ENCODE assay signal across 16 mouse cellular contexts in the genomic region with DNA sequence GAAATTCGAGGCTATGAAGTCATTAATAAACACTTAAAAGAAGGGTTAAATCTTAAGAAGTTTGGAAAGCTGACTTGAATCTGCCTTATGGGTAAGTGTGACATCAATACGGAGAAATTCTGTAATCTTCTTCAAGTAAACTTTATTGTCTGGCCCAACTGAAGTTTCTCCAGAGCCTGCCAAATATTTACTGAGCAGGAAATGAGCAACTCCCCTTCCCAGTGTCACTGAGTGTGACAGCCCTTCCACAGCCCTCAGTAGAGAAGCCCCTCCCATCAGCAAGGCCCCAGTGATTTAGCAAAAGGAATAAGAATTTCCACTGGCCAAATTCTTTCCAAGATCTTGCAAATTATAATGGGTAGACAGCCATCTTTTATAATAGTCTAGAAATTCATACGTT.
DNase-seq lines count a peak whose midpoint lies in the region; ATAC-seq and TF ChIP-seq lines count a peak whose summit lies in the region.
"Had no signal": no experiment of that assay in that cellular context is flagged by ENCODE, and none has a peak within 500 bp of the region (broad histone marks: within the 10 kb centered on the region; RNA-seq: fewer than 3 reads in every experiment).

No protein-coding gene starts in this region.

- H3K4me2 ChIP-seq in heart, embryonic 12.5 days: no peak overlapping the region
- H3K4me2 ChIP-seq in intestine, embryonic 16.5 days (ENCODE audit: low read depth, low read length): no peak overlapping the region
- H3K4me2 ChIP-seq: hindbrain, embryonic 14.5 days; neural tube, embryonic 12.5 days had no signal

- no peaks in the 10 kb centered on the region for H3K27me3 ChIP-seq in heart, embryonic 12.5 days (replicated peaks)
- no peaks in the 10 kb centered on the region for H3K27me3 ChIP-seq in intestine, embryonic 16.5 days (replicated peaks; ENCODE audit: control insufficient read depth, insufficient read depth, low read length)
- H3K27me3 ChIP-seq in cerebellum, adult 2 months (ENCODE audit: control insufficient read depth, insufficient read depth, low read length): no peaks in the 10 kb centered on the region
- H3K27me3 ChIP-seq: CH12.LX; neural tube, embryonic 12.5 days; Patski had no signal

- H3K4me3 ChIP-seq in heart, embryonic 12.5 days: no peak overlapping the region
- no peak overlapping the region for H3K4me3 ChIP-seq in intestine, embryonic 16.5 days (ENCODE audit: low read length)
- H3K4me3 ChIP-seq in cerebellum, adult 2 months (replicated peaks; ENCODE audit: insufficient read depth, low read depth, low read length): no peak overlapping the region
- H3K4me3 ChIP-seq: heart, embryonic 10.5 days; neural tube, embryonic 12.5 days had no signal

- WGBS in heart, embryonic 12.5 days: 60% methylated on average over 3 of the region's 3 CpGs
- WGBS in intestine, embryonic 16.5 days: 44% methylated on average over 3 of the region's 3 CpGs
- WGBS in cerebellum, adult 2 months: 53% methylated on average over 3 of the region's 3 CpGs

- peak; percentile 25 to 31 for DNase-seq in heart, postnatal 10 days
- DNase-seq in kidney, postnatal 4 days: peak; percentile 14 to 41
- no peak for DNase-seq in kidney, adult 18-20 months
- DNase-seq in lung, postnatal 14 days: peak; percentile 43
- no peak for DNase-seq in cerebellum, adult 2 months
- DNase-seq in urinary bladder, adult 2 months (ENCODE audit: low spot score): no peak
- DNase-seq: cerebellum, adult 18-20 months; liver had no signal

- H3K9ac ChIP-seq in heart, embryonic 12.5 days: no peak overlapping the region
- H3K9ac ChIP-seq in intestine, embryonic 16.5 days (ENCODE audit: low read depth, low read length): no peak overlapping the region
- H3K9ac ChIP-seq: hindbrain, embryonic 14.5 days; neural tube, embryonic 12.5 days had no signal

- H3K36me3 ChIP-seq in heart, embryonic 12.5 days: no peaks in the 10 kb centered on the region
- H3K36me3 ChIP-seq in intestine, embryonic 16.5 days (ENCODE audit: control insufficient read depth, insufficient read depth, low read length): no peaks in the 10 kb centered on the region
- H3K36me3 ChIP-seq: heart, embryonic 10.5 days; neural tube, embryonic 12.5 days had no signal

- no peak for TF ChIP-seq POLR2A in cerebellum, adult 2 months (IDR thresholded peaks at IDR 0.05; ENCODE audit: borderline replicate concordance, insufficient read depth, low read length)

- ATAC-seq in heart, embryonic 12.5 days (ENCODE audit: insufficient number of reproducible peaks, low FRiP score): no peak
- 0 out of 2 replicates have a peak, but pooled peaks have one; percentile 63 for ATAC-seq in intestine, embryonic 16.5 days
- ATAC-seq: midbrain, embryonic 16.5 days; Patski had no signal

- no peak overlapping the region for H3K27ac ChIP-seq in heart, embryonic 12.5 days (ENCODE audit: poor library complexity, severe bottlenecking)
- no peak overlapping the region for H3K27ac ChIP-seq in intestine, embryonic 16.5 days (ENCODE audit: low read length)
- H3K27ac ChIP-seq in cerebellum, adult 2 months (ENCODE audit: insufficient read depth, low read length): no peak overlapping the region
- H3K27ac ChIP-seq: heart, embryonic 10.5 days; hindbrain, embryonic 14.5 days; neural tube, embryonic 12.5 days had no signal

- no peak for TF ChIP-seq CTCF in cerebellum, adult 2 months (IDR thresholded peaks at IDR 0.05; ENCODE audit: borderline replicate concordance, insufficient read depth, low read depth, low read length)

- intact Hi-C loops in heart, postnatal 10 days (cut with DNase I): no loop called here

- H3K4me1 ChIP-seq in heart, embryonic 12.5 days (replicated peaks): no peaks in the 10 kb centered on the region
- H3K4me1 ChIP-seq in intestine, embryonic 16.5 days (ENCODE audit: control insufficient read depth, insufficient read depth, low read length): no peaks in the 10 kb centered on the region
- no peaks in the 10 kb centered on the region for H3K4me1 ChIP-seq in cerebellum, adult 2 months (ENCODE audit: control insufficient read depth, insufficient read depth, low read length)
- H3K4me1 ChIP-seq: heart, embryonic 10.5 days; neural tube, embryonic 12.5 days had no signal

- H3K9me3 ChIP-seq in heart, embryonic 12.5 days (replicated peaks): no peaks in the 10 kb centered on the region
- H3K9me3 ChIP-seq in intestine, embryonic 16.5 days (ENCODE audit: control insufficient read depth, low read length): no peaks in the 10 kb centered on the region
- H3K9me3 ChIP-seq: heart, embryonic 10.5 days; neural tube, embryonic 12.5 days had no signal

Comparison
In these comparisons a context has a peak if more than half of its experiments do, and no peak if none do; other contexts are left out.
1. DNase-seq: peak in heart, postnatal 10 days (2 of 2), kidney, postnatal 4 days (2 of 2) and lung, postnatal 14 days (single experiment); none in kidney, adult 18-20 months (single experiment), cerebellum, adult 2 months (0 of 2) and urinary bladder, adult 2 months (single experiment).